Mouse (Mus musculus): ENCODE results near the gene Gm2663. TPM values are rescaled to one million over a fixed set of nuclear protein-coding genes. Genes with fewer than 3 reads are reported as not detected.
"Not testable (repeated sequence)": the region's sequence is repeated elsewhere in the genome, so short reads cannot be mapped to it uniquely, and the experiment has no call there.

Gene Gm2663
- total RNA-seq (2021), result not detected
- long read RNA-seq, experiment 1, result 0 reads
- long read RNA-seq, experiment 2, result 0 reads

GRCm38 (mm10) chr6:40999379-40999778 lies at the start of gene Gm2663:
TSS of gene Gm2663 (minus strand) at chr6:40999479.
- DNase-seq, result not testable (repeated sequence)

DNA sequence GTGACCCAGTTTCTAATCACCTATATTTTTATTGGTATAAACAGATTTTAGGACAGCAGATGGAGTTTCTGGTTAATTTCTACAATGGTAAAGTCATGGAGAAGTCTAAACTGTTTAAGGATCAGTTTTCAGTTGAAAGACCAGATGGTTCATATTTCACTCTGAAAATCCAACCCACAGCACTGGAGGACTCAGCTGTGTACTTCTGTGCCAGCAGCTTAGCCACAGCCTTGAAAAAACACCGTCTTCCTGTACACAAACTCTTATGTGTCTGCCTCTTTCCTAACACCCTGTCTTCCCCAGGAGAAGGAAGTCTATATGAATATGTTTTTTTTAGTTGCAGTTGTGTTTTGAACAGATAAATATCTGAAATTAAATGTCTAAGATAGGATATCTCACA lies 49.3 kb upstream of the Gm2663 start:
- no peak for DNase-seq

DNA sequence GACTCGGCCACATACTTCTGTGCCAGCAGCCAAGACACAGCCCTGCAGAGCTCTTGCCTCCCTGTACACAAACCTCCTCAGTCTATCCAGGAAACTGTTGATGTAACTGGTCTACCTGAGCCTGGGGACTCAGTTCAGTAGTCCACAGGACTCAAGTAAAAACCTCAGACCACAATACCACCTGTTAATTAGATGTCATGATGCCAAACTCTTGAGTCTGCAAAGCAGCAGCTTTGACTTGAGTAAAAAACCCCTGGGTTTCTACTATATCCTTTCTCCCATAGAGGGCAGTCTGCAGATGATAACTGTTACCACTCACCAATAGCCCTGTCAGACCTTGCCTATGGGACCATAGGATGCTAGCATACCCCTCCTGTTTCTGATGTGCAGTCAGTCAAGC lies 48.7 kb upstream of the Gm2663 start:
- DNase-seq, result no peak

GRCm38 (mm10) chr6:41047202-41047601 lies 47.9 kb upstream of the Gm2663 start:
- DNase-seq, result no peak

- no peak for DNase-seq
Measured at GRCm38 (mm10) chr6:41046553-41046952, 47.3 kb upstream of the Gm2663 start.

DNA sequence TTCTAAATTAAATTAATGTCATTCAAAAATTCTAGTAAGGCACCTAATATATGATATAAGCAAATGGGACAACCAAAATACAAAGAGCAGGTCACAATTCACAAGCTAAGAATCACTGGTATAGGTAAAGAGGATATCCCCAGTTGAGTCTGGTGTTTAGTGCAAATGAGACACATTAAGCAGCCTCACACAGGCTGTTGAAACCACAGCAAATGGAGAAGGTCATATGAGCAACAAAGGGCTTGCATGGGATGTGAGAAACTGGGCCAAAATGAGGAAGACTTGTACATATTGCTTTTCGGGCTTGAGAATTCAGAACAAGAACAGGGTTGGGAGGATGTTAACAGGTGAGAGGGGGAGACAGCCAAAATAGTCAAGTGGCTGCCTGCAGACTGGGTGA lies 45.5 kb upstream of the Gm2663 start:
- DNase-seq, result no peak

GRCm38 (mm10) chr6:41044314-41044713 lies 45.0 kb upstream of the Gm2663 start:
- DNase-seq, result no peak

- DNase-seq, result no peak
Measured at GRCm38 (mm10) chr6:41035409-41035808, 36.1 kb upstream of the Gm2663 start, which contains the start of gene 2210010C04Rik. TSS of gene 2210010C04Rik (minus strand) at chr6:41035509.

- DNase-seq, result no peak
Measured at GRCm38 (mm10) chr6:41032802-41033201, 33.5 kb upstream of the Gm2663 start.

- no peak for DNase-seq
Measured at GRCm38 (mm10) chr6:41032231-41032630, 33.0 kb upstream of the Gm2663 start.

- no peak for DNase-seq
Measured at GRCm38 (mm10) chr6:41030821-41031220, 31.5 kb upstream of the Gm2663 start.

DNA sequence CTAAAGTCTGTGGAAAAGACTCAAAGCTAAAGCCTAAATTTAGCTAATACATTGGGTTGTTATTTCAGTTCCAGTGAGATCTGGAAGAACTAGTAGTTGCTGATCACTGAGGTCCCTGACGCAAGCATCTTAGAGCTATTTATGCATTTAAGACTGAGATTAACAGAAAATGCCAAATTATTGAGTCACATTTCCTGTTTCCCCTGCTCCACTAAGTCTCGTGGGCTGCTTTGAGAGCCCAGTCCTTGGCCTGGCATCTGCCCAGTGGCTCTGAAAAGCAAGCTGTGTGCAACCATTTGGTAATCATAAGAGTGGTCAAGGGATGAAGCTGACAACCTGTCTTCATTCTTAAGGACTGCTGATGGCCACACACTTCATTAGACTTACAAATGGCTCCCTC lies 27.8 kb upstream of the Gm2663 start:
- DNase-seq, result peak; percentile 6

DNA sequence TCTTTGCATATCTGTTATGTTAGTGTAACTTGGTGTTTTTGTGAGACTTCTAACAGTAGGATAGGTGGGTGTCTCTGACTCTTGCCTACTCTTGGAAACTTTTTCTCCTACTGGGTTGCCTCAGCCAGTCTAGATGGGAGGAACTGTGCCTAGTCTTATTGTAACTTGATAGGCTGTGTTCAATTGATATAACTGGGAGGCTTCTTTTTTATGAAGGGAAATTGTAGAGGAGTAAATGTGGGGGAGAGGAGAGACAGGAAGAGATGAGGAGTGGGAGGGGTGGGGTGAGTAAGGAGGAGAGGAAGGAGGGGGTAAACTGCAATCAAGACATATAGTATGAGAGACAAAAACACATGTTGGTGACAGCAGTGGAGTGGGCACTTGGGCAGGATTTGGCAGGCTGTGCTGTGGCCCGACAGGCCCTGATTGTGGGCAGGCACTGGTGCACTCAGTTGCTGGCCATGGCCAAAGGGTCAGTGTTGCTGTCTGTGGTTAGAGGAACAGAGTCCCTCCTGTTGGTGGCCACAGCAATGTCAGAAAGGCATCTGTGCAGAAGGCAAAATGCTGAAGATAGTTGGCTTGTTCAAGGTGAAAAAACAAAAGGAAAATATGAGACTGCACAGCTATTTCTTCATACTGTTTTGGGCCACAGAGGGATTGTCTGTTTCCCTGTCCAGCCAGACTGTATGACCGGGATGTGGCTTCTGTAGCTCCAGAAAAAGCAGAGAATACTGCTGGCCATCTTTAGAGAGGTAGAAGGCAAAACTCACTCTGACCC lies 26.8 kb upstream of the Gm2663 start:
- no peak for DNase-seq

- DNase-seq, result no peak
Measured at GRCm38 (mm10) chr6:41019140-41019539, 19.9 kb upstream of the Gm2663 start.

DNA sequence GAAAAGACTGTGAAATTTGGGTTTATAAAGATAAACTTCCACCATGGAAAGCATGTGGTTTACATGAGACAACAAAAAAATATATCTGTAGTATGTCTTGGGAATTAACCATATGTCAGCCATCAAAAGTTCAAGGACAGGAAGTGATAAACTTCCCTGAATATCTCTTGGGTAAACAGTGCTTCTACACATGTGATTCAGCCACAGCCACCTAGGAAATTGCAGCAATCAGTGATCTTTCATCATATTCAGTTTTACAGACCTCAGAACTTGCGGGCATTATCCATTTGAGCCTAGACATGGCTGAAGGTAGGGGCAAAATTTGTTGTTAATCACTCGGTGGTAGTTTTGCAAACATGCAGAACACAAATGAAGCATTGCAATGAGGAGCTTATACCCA lies 19.4 kb upstream of the Gm2663 start:
- no peak for DNase-seq

DNA sequence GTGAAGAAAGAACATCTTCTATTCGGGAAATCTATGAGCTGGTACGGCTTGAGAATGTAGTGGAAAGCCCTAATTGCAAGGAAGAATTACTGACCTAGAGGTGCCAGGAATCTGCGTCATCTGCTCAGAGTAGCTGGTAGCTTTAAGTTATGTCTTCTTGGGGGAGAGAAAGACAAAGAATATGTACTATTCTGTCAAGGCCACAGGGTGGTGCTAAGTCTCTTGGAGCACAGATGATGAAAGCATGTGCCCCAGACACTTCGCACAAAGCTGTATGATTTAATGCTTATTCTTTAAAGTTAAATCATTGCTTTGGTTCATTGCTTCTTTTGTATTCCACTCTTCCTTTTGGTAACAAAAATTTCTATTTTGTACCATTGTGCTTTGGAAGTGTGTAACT lies 15.8 kb upstream of the Gm2663 start:
- DNase-seq, result no peak

GRCm38 (mm10) chr6:40964454-40964853 lies 34.8 kb downstream of the Gm2663 start, which contains the start of gene 1810009J06Rik:
TSS of gene 1810009J06Rik (plus strand) at chr6:40964754.
- DNase-seq, result not testable (repeated sequence)

DNA sequence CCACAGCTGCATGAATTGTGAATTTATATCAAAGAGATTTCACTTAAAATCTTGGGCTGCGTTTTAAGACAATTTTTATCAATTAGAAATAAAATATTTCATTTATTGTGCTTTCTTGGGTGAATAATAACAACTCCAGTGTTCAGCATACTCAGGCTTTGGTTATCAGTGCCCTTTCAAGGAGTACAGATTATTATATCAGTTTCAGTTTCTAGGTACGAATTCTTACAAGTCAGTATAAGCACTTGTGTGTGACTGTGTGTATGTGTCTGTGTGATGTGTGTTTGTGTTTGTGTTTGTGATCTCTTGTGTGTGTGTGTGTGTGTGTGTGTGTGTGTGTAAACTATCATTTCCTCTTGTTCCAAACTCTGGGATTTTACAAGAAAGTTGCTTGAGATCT lies 45.6 kb downstream of the Gm2663 start:
- no peak for DNase-seq

GRCm38 (mm10) chr6:40951770-40952169 lies 47.5 kb downstream of the Gm2663 start, which contains the start of gene Gm4744:
TSS of gene Gm4744 (minus strand) at chr6:40951870.
- no peak for DNase-seq

Other genes starting within 250 kb of the Gm2663 start
- not detected for gene Moxd2, start 112.0 kb downstream of the Gm2663 start, total RNA-seq (2021)
- not detected for gene Prss58, start 99.1 kb downstream of the Gm2663 start, total RNA-seq (2021)
- gene 1700074P13Rik, start 58.9 kb downstream of the Gm2663 start, total RNA-seq (2021), result not detected
- gene Gm4744, start 47.6 kb downstream of the Gm2663 start, total RNA-seq (2021), result not detected
- not detected for gene 1810009J06Rik, start 34.7 kb downstream of the Gm2663 start, total RNA-seq (2021)
- not detected for gene 2210010C04Rik, start 36.0 kb upstream of the Gm2663 start, total RNA-seq (2021)

Data from gastrocnemius, postnatal 10 days (tissue).